Comparison of ENCODE assay signal across 25 mouse cellular contexts in the genomic region with DNA sequence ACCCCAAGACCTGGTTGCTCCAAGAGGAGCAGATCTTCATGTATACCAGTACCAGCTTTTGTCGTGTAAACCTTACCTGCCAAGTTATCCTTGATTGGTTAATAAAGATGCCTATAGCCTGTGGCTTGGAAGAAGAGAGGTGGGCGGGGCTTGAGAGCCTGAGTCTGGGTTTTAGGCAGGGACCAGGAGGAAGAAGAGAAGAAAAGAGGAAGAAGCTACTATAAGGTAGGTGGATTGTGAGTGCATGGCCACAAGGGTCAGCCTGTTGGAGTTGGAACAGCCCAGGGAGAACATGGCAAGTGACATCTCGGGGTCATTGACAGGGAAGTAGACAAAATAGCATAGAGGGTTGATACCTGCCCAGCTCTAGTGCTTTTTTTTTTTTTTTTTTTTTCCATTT. TPM values are rescaled to one million over a fixed set of nuclear protein-coding genes. Genes with fewer than 3 reads are reported as not detected.
"Had no signal": no experiment of that assay in that cellular context is flagged by ENCODE, and none has a peak within 500 bp of the region (broad histone marks: within the 10 kb centered on the region; RNA-seq: fewer than 3 reads in every experiment).

No protein-coding gene starts in this region.

- H3K9ac ChIP-seq: liver, postnatal 0 days; lung, embryonic 15.5 days; midbrain, embryonic 12.5 days; neural tube, embryonic 13.5 days; neural tube, embryonic 15.5 days had no signal

- H3K4me2 ChIP-seq: lung, embryonic 15.5 days; midbrain, embryonic 12.5 days; neural tube, embryonic 13.5 days; neural tube, embryonic 15.5 days had no signal

- H3K36me3 ChIP-seq: midbrain, embryonic 12.5 days; neural tube, embryonic 13.5 days; neural tube, embryonic 15.5 days had no signal

- ATAC-seq: liver, postnatal 0 days; lung, postnatal 0 days; midbrain, embryonic 16.5 days had no signal

- H3K9me3 ChIP-seq: lung, embryonic 15.5 days; midbrain, embryonic 10.5 days; midbrain, embryonic 12.5 days; neural tube, embryonic 13.5 days; neural tube, embryonic 15.5 days had no signal

- H3K27me3 ChIP-seq: lung, embryonic 15.5 days; midbrain, embryonic 12.5 days; neural tube, embryonic 13.5 days; neural tube, embryonic 15.5 days had no signal

- H3K27ac ChIP-seq: lung, embryonic 15.5 days; macrophage; midbrain, embryonic 10.5 days; midbrain, embryonic 12.5 days; neural tube, embryonic 13.5 days; neural tube, embryonic 15.5 days had no signal

- H3K4me3 ChIP-seq: lung, embryonic 15.5 days; midbrain, embryonic 10.5 days; midbrain, embryonic 12.5 days; myocyte; neural tube, embryonic 13.5 days; neural tube, embryonic 15.5 days had no signal

- DNase-seq: liver, postnatal 0 days; lung, adult 2 months; lung, postnatal 14 days; lung, postnatal 36 days; midbrain, embryonic 14.5 days; retina, postnatal 1 day; right cerebral cortex, adult 18-20 months; right cerebral cortex, postnatal 25 days; right cerebral cortex, postnatal 4 days; spleen, adult 18-20 months; thymus, adult 18-20 months; thymus, postnatal 14 days; thymus, postnatal 36 days had no signal

RNA-seq across cellular contexts. Expression of a gene that starts 10.7 kb away (rescaled TPM):
- total RNA-seq: megakaryocyte-erythroid progenitor cell, adult 5-6 weeks had no signal
- polyA plus RNA-seq: macrophage, myocyte had no signal

RNA-seq across cellular contexts. Expression of a gene that starts 38.0 kb away (rescaled TPM):
- total RNA-seq: megakaryocyte-erythroid progenitor cell, adult 5-6 weeks had no signal
- polyA plus RNA-seq: macrophage; midbrain, embryonic 10.5 days; midbrain, embryonic 12.5 days; myocyte; neural tube, embryonic 11.5 days; small intestine, adult 2 months had no signal
